Mouse (Mus musculus): ENCODE results near the gene Hsd17b11. TPM values are rescaled to one million over a fixed set of nuclear protein-coding genes. Genes with fewer than 3 reads are reported as not detected.
"Not testable (repeated sequence)": the region's sequence is repeated elsewhere in the genome, so short reads cannot be mapped to it uniquely, and the experiment has no call there.

Gene Hsd17b11
- polyA plus RNA-seq, 1 experiment from 2014 or later = 1.5 TPM

DNA sequence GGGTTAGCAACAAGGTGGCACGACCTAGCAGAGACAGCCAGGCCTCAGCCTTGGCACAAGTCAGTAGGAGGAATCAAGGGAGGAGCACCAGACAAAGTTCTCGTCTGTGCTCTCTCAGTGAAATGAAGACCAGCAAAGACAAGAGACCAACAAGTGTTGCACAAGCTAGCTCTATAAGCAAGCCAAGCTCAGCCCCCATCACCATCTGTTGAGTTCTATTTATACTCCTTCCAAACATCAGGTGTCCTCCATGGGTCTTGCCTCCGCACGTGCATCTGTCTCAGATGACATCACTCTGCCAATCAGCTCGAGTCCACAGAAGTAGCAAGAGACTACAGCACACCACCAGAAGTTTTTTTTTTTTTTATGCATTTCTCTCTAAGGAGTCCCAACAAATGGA, 67.1 kb downstream of the Hsd17b11 start:
- Histone ChIP-seq H3K4me3 (ENCODE audit: low read depth, low read length) (no peak overlapping the region), H3K4me1 (replicated peaks; ENCODE audit: control insufficient read depth, insufficient read depth, low read length) (no peaks in the 10 kb centered on the region), H3K4me2 (replicated peaks; ENCODE audit: low read depth, low read length) (no peak overlapping the region), H3K27ac (ENCODE audit: low read depth, low read length) (no peak overlapping the region), H3K9ac (ENCODE audit: low read depth, low read length) (no peak overlapping the region), H3K27me3 (ENCODE audit: control insufficient read depth, insufficient read depth, low read length) (no peaks in the 10 kb centered on the region), H3K9me3 (ENCODE audit: control insufficient read depth, low read length) (no peaks in the 10 kb centered on the region), H3K36me3 (ENCODE audit: control insufficient read depth, insufficient read depth, low read length) (no peaks in the 10 kb centered on the region)
- no peak for ATAC-seq (ENCODE audit: low FRiP score)
- DNase-seq (ENCODE audit: low spot score) = no peak
- 81% methylated on average over 5 of the region's 5 CpGs for WGBS

DNA sequence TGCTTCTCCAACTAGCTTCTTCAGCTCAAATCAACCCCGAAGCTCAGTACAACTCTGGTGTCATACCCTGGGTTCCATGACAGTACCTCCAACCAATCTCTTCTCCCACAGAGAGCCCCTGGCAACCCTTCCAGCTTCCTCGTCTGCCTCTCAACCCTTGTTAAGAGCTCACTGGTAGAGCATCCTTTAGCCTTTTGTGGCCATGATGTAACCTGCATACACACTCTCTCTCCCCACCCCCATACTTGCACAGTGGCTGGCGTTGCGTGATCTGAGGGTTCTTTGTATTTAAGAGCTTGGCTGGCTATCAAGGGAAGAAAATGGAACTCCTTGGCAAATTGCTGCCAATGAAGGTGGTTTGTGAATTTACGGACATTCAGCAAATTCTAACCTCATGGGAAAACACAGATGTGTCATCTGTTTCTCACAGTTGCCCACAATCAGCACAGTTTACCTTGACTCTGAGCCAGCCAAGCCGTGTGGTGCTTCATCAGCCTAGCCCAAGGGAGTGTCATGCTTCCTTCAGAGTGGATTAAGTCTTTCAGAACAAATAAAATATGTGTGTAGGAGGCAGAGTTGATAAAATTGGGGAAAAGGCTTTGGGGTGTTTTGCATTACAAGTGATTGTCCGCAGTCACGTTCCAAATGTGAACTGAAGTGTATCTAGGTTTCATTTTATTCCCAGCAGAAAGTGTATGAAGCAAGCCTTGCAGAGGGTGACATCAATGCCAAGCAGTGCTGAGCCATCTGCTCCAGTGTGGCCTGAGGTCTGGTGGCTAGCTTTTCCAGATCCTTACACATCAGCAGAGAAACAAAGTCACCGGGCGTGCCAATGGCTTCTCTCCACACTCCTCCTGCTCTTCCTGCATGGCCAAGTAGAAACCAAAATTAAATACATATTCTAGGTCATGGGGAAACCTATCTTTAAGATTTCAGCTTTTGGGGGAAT, 68.3 kb downstream of the Hsd17b11 start:
- DNase-seq (ENCODE audit: low spot score) = no peak
- Histone ChIP-seq H3K9me3 (ENCODE audit: control insufficient read depth, low read length) (no peaks in the 10 kb centered on the region), H3K9ac (ENCODE audit: low read depth, low read length) (no peak overlapping the region), H3K4me3 (ENCODE audit: low read depth, low read length) (no peak overlapping the region), H3K27ac (ENCODE audit: low read depth, low read length) (no peak overlapping the region), H3K4me1 (replicated peaks; ENCODE audit: control insufficient read depth, insufficient read depth, low read length) (no peaks in the 10 kb centered on the region), H3K36me3 (ENCODE audit: control insufficient read depth, insufficient read depth, low read length) (no peaks in the 10 kb centered on the region), H3K27me3 (ENCODE audit: control insufficient read depth, insufficient read depth, low read length) (no peaks in the 10 kb centered on the region), H3K4me2 (replicated peaks; ENCODE audit: low read depth, low read length) (no peak overlapping the region)
- WGBS = 93% methylated on average over 10 of the region's 10 CpGs
- ATAC-seq (ENCODE audit: low FRiP score) = no peak

DNA sequence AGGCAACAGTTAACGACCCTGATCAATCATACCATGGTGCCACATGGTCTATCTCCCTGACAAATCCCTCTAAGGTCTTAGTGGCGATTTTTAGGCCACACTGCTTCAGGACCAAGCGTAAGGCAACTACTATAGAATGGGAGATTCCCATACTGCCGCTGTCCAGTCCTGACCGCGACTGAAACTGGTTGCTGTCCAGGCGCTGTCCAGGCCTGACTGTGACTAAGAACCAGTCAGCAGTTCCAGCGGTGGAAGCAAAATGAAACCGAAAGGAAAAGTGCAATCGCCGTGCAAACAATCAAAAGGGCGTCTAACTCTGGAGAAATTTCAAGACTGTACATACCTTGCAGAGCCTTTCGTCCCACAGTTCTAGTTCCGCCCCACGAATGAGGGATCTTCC, 71.6 kb downstream of the Hsd17b11 start:
- 95% methylated on average over 15 of the region's 15 CpGs for WGBS
- not testable (repeated sequence) for H3K4me2 ChIP-seq (replicated peaks; ENCODE audit: low read depth, low read length); ATAC-seq (ENCODE audit: low FRiP score); H3K27ac ChIP-seq (ENCODE audit: low read depth, low read length); H3K27me3 ChIP-seq (ENCODE audit: control insufficient read depth, insufficient read depth, low read length); H3K36me3 ChIP-seq (ENCODE audit: control insufficient read depth, insufficient read depth, low read length); H3K9me3 ChIP-seq (ENCODE audit: control insufficient read depth, low read length); H3K4me1 ChIP-seq (replicated peaks; ENCODE audit: control insufficient read depth, insufficient read depth, low read length); DNase-seq (ENCODE audit: low spot score); H3K4me3 ChIP-seq (ENCODE audit: low read depth, low read length); H3K9ac ChIP-seq (ENCODE audit: low read depth, low read length)

DNA sequence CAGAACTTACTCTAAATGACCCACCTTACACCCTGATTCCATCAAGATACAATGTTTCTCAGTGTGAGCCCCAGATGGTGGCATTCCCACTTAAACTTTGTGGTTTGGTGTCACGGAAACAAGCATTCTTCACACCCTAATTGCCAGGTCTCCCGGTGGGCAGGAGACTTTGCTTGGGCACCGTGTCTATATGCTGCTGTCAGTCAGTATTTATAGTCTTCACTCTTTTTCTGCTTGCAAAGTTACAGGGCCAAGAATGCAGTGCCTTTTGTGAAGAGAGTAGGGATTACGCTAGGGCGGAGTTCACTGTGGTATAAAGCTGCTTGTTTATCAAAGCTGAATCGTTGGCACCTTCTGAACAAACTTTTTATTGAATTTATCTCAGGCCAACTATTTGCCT, 78.5 kb downstream of the Hsd17b11 start:
- Histone ChIP-seq H3K4me2 (replicated peaks; ENCODE audit: low read depth, low read length) (no peak overlapping the region), H3K27ac (ENCODE audit: low read depth, low read length) (no peak overlapping the region), H3K4me3 (ENCODE audit: low read depth, low read length) (no peak overlapping the region), H3K4me1 (replicated peaks; ENCODE audit: control insufficient read depth, insufficient read depth, low read length) (no peaks in the 10 kb centered on the region; the same call in 1 of the 2 replicates), H3K9ac (ENCODE audit: low read depth, low read length) (no peak overlapping the region), H3K36me3 (ENCODE audit: control insufficient read depth, insufficient read depth, low read length) (no peaks in the 10 kb centered on the region), H3K27me3 (ENCODE audit: control insufficient read depth, insufficient read depth, low read length) (peaks cover 7% of the 10 kb centered on the region), H3K9me3 (ENCODE audit: control insufficient read depth, low read length) (no peaks in the 10 kb centered on the region)
- ATAC-seq (ENCODE audit: low FRiP score) (no peak), DNase-seq (ENCODE audit: low spot score) (no peak)
- WGBS = 53% methylated on average over 6 of the region's 6 CpGs

DNA sequence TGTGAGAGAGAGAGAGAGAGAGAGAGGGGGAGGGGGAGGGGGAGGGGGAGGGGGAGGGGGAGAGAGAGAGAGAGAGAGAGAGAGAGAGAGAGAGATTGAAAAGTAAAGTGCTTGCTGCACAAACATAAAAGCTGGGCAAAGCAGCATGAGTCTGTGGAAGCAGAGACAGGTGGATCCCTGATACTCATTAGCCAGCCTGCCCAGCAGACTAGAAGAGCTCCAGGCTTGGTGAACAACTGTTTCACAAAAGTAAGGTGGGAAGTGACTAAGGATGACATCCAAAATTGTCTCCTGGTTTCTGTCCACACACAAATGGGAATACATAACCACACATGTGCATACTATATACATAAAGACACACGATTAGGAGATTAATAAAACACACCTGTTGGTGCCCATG, 81.9 kb downstream of the Hsd17b11 start:
- no peak overlapping the region for H3K27ac ChIP-seq (ENCODE audit: low read depth, low read length)
- H3K9me3 ChIP-seq (ENCODE audit: control insufficient read depth, low read length) = no peaks in the 10 kb centered on the region
- WGBS = 81% methylated on average over 1 of the region's 1 CpGs
- ATAC-seq (ENCODE audit: low FRiP score) (no peak), DNase-seq (ENCODE audit: low spot score) (no peak)
- no peak overlapping the region for H3K4me2 ChIP-seq (replicated peaks; ENCODE audit: low read depth, low read length)
- H3K36me3 ChIP-seq (ENCODE audit: control insufficient read depth, insufficient read depth, low read length) = no peaks in the 10 kb centered on the region
- no peaks in the 10 kb centered on the region; the same call in 1 of the 2 replicates for H3K4me1 ChIP-seq (replicated peaks; ENCODE audit: control insufficient read depth, insufficient read depth, low read length)
- no peak overlapping the region for H3K9ac ChIP-seq (ENCODE audit: low read depth, low read length)
- H3K4me3 ChIP-seq (ENCODE audit: low read depth, low read length) = no peak overlapping the region
- peaks cover 11% of the 10 kb centered on the region for H3K27me3 ChIP-seq (ENCODE audit: control insufficient read depth, insufficient read depth, low read length)

Other genes with a start within 250 kb of the Hsd17b11 start
- 15.6 and 17.2 TPM in 2 replicates for gene Klhl8, start 110.7 kb downstream of the Hsd17b11 start, polyA plus RNA-seq (2014; fragmentation: Nextera tagmentation; extraction: Ambion mirVana)
- gene Hsd17b13, start 44.5 kb downstream of the Hsd17b11 start, polyA plus RNA-seq (2014; fragmentation: Nextera tagmentation; extraction: Ambion mirVana) = not detected in 2 replicates
- gene Nudt9, start 24.4 kb upstream of the Hsd17b11 start, polyA plus RNA-seq (2014; fragmentation: Nextera tagmentation; extraction: Ambion mirVana) = 65.1 and 68.2 TPM in 2 replicates
- gene Gm17660, start 55.7 kb upstream of the Hsd17b11 start, polyA plus RNA-seq (2014; fragmentation: Nextera tagmentation; extraction: Ambion mirVana) = not detected in 2 replicates
- gene Sparcl1, start 91.8 kb upstream of the Hsd17b11 start, polyA plus RNA-seq (2014; fragmentation: Nextera tagmentation; extraction: Ambion mirVana) = 61.5 and 61.9 TPM in 2 replicates
- gene Dspp, start 148.8 kb upstream of the Hsd17b11 start, polyA plus RNA-seq (2014; fragmentation: Nextera tagmentation; extraction: Ambion mirVana) = not detected in 2 replicates
- gene Dmp1, start 180.7 kb upstream of the Hsd17b11 start, polyA plus RNA-seq (2014; fragmentation: Nextera tagmentation; extraction: Ambion mirVana) = 0.40 and 0.60 TPM in 2 replicates